Mouse (Mus musculus) WW6 (cell line): ENCODE measurements around the gene Alkbh6.

Experiments used
- DNase-seq: peaks from one replicate; pipeline ENCODE4 v3.0.0-alpha.2; 2013; ENCODE audit warnings: low read depth, low spot score

Gene Alkbh6

GRCm38 (mm10) chr7:30295103-30295502 lies 13.4 kb upstream of the Alkbh6 start:
- no peak for DNase-seq

GRCm38 (mm10) chr7:30296816-30297215 lies 11.7 kb upstream of the Alkbh6 start:
- DNase-seq: no peak

DNA sequence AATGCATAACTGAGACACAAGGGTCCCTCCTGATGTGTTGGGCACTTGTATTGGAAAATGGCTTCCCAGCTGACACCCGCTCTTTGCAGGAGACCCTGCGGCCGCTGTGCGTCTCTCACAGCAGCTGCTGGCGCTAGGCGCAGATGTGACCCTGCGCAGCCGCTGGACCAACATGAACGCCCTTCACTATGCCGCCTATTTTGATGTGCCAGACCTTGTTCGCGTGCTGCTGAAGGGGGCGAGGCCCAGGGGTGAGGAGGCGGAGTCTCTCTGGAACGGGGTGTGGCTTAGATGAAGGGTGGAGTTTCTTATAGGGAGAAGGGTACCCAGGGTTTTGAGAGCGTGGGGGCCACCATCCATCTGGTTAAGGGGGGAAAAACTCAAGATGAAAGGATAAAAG lies 11.3 kb upstream of the Alkbh6 start:
- DNase-seq: no peak

DNA sequence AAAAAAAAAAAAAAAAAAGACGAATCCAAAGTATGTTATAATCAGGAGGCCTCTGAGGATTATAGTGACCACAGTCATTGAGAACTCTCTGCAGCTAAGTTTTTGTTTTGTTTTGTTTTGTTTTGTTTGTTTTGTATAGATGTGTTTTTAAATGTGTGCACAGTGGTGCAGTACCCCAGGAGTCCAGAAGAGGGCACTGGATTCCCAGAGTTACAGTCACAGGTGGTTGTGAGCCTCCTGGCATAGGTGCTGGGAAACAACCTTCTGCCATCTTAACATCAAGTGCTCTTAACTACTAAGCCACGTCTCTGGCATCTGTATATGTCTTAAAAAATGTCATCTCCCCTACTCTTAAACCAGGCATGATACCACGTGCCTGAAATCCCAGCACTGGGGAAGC lies 7.6 kb upstream of the Alkbh6 start:
- no peak for DNase-seq

- no peak for DNase-seq
Observed at GRCm38 (mm10) chr7:30306083-30306779, 2.3 kb upstream of the Alkbh6 start.

DNA sequence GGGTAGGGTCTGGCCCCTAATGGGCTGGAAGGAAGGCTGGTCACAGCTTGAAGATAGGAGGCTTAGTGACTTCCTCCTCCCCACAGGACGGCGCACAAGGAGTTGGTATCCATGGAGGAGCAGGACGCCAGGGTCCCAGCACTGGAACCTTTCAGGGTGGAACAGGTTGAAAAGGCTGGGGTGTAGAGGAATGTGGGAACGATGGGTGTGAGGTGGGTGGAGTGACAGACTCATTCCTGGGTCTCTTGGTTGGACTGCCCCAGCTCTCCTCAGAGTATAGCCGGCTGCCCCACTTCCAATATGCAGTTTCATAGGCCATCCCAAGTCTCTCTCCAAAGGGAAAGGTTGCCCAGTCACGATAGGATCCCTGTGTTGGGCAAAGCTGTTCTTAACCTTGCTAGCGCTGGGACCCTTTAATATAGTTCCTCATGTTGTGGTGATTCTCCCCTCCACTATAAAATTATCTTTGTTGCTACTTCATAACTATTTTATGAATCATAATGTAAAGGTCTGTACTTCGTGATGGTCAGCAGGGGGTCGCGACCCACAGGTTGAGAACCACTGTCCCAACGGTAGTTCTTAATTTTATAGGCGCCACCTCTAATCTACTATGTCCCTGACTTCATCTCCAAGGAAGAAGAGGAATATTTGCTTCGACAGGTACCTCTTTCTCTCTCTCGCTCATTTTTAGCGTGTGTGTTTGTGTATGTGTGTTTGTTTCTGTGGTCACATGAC lies 1.0 kb downstream of the Alkbh6 start:
- no peak for DNase-seq

GRCm38 (mm10) chr7:30310136-30310535 lies 1.6 kb downstream of the Alkbh6 start:
- no peak for DNase-seq

DNA sequence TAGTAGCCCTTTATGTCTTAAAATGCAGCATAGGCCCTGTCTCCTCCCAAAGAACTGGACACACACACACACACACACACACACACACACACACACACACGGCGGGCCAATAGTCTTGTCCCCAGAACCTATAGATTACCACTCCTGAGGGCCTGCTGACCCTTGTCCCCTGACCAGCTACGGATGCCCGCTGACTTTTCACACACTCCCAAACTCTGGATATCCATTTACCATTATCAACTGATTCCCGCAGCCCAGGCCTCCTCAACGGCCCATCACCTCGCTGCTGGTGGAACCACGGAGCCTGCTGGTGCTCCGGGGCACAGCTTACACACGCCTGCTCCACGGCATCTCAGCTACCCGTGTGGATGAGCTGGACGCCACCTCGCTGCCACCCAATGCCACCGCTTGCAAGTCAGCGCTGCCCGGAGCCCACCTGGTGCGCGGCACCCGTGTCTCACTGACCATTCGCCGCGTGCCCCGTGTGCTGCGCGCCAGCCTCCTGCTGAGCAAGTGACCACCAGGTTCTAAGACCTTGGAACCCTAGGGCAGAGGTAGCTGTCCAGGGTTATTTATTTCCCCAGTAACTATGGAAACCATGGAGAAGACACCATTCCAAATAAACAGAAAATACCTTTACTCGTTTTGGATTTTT lies 5.3 kb downstream of the Alkbh6 start:
- DNase-seq: no peak

DNA sequence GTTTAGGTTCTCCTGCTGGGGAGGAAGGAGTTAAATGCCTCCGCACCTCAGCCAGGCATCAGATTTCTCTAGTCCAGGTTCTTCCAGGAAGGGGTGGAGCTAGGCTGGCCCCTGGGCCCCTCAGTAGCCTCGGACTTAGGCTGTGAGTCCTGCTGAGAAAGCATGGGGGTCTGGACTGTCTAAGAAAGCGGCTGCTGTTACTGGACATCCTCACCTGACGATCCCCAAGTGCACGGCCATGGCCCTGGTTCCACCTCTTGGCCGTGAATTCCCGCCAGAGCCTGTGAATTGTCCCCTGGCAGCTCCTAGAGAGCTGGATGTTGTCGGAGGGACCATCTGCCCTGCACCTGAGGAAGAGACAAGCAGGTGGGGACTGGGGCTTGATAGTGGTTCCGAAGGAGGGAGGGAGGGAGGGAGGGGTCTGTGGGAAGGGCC lies 6.2 kb downstream of the Alkbh6 start, which contains the start of gene Syne4:
Syne4 (plus strand) TSS at position 87 of the 435 bp plus-strand sequence.
- DNase-seq: no peak

GRCm38 (mm10) chr7:30315559-30316529 lies 7.3 kb downstream of the Alkbh6 start:
- DNase-seq: no peak

GRCm38 (mm10) chr7:30318142-30318541 lies 9.6 kb downstream of the Alkbh6 start:
- no peak for DNase-seq

DNA sequence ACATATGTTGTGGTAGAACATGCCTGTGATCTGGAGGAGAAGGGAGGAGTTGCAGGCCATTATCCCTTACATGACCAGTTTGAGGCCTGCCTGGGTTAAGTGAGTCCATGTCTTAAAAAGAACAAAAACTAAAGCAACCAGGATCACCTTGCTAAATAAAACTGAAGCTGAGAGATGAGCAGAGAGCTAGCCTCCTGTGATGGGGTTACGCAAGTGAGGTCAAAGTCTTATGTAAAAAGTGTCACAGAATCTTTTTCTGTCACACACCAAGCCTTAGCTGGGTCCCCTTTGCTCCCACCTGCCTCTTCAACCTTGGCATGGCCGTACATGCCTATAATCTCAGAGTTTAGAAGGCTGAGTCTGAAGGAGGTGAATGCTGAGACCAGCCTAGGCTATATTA lies 12.4 kb downstream of the Alkbh6 start:
- DNase-seq: no peak

DNA sequence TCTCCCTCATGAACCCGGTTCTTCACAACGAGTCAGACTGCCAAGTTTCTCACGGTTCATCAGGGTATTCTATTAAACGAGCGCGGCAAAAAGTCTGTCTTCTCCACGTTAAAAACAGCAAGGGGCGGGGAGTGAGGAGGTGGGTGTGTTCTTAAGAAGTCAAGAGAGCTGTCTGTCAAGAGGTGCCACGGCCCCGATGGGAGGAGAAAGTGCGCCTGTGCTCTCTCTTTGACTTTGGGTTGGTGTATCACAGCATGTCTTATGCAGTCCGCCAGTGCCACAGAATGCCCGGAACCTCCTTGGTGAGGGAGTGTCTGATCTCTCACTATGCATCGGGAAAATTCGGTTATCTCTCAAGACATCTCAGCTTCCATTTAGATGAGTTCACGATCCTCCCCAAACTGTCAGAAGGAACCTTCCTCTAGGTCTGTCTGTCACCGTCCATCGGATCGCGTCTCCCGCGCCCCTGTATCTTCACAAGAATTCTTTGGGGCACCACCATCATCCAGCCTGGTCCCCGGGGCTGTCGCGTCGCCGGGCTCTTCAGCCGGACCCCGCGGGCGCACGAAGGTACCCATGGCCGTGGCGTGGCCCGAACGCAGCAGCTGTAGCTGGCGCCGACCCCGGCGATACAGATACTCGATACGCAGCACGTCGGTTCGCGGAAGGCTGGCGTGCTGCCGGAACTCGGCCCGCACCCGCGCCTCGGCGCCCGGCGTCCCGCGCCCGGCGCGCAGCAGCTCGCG lies 13.2 kb downstream of the Alkbh6 start, which contains the start of gene E130208F15Rik:
E130208F15Rik (plus strand) TSS at position 202 of the 746 bp plus-strand sequence.
- DNase-seq: no peak

GRCm38 (mm10) chr7:30322285-30322667 lies 13.8 kb downstream of the Alkbh6 start:
- DNase-seq: peak; percentile 83

DNA sequence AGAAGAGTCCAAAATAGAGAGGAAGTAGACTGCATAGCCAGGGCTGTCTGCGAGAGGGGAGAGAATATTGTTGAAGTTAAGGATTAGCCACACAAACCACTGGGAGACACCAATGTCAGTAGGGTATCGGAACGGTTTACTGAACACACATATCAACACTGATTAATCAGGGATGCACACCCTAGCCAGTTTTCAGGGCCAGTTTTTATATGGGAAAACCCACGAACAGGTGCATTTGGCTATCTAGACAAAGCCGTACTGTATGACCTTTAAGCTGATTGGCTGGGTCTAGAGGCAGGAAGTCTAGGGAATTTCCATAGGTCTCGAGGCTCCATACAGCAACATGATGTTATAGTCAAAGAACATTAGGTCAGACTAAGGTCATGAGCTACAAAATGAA lies 14.3 kb downstream of the Alkbh6 start:
- DNase-seq: no peak

DNA sequence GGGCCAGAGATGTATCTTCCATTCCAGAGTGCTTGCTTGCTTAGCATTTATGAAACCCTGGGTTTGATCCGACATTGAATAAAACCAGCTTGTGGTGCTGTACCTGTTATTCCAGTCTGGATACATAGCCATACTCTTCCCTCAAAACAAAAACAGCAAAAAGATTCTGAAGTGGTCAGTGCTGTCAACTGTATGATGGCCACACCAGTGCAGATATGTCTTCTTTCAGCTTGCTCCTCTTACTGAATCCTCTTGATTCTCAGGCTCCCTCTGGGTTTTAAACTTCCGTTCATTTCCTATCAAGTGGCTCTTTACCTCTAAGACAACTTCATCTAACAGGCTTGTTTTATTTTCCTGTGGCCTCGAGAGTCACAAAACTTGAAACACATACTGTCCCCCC lies 15.3 kb downstream of the Alkbh6 start, which contains the start of gene Sdhaf1:
Sdhaf1 (minus strand) TSS at position 101 of the 400 bp plus-strand sequence.
- DNase-seq: no peak

- no peak for DNase-seq
Observed at GRCm38 (mm10) chr7:30324300-30324944, 15.9 kb downstream of the Alkbh6 start.

- no peak for DNase-seq
Observed at GRCm38 (mm10) chr7:30325364-30325763, 16.8 kb downstream of the Alkbh6 start.

DNA sequence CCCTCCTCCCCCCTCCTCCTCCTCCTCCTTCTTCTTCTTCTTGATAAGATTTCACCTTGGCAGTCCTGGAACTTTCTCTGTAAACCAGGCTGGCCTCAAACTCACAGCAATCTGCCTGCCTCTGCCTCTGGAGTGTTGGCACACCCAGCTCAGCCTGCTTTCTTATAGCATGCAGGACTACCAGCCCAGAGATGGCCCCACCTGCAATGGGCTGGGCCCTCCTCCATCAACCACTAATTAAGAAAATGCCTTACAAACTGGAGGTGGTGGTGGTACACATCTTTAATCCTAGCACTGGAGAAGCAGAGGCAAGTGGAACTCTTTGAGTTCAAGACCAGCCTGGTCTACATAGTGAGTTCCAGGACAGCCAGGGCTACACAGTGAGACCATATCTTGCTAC lies 17.9 kb downstream of the Alkbh6 start:
- DNase-seq: no peak

GRCm38 (mm10) chr7:30327140-30327539 lies 18.6 kb downstream of the Alkbh6 start:
- no peak for DNase-seq
